Mouse (Mus musculus) monocyte, adult 2 months (primary cell): ENCODE measurements around the gene Olfr703.

Source experiments
- DNase-seq, 2 experiments: peaks; one replicate each; pipeline ENCODE4 v3.0.0; 2022; ENCODE audit warnings: low spot score in 2 of 2, low read depth in 1 of 2

Gene Olfr703

GRCm38 (mm10) chr7:106843060-106843459 is at the start of gene Olfr703:
Gene Olfr703, plus strand, starts transcription at chr7:106843360.
- no peak for DNase-seq

GRCm38 (mm10) chr7:106808734-106809133 is 34.4 kb upstream of the Olfr703 start, which contains the start of gene Olfr700:
Gene Olfr700, minus strand, starts transcription at chr7:106808834.
- DNase-seq: no peak

- DNase-seq: no peak
Observed at GRCm38 (mm10) chr7:106813829-106814228, 29.3 kb upstream of the Olfr703 start, which contains the start of gene Olfr701. Gene Olfr701, plus strand, starts transcription at chr7:106814129.

GRCm38 (mm10) chr7:106815775-106816174 is 27.4 kb upstream of the Olfr703 start:
- no peak for DNase-seq

- no peak for DNase-seq
Observed at GRCm38 (mm10) chr7:106818414-106818813, 24.7 kb upstream of the Olfr703 start.

- DNase-seq: no peak
Observed at GRCm38 (mm10) chr7:106833793-106834192, 9.4 kb upstream of the Olfr703 start, which contains the start of gene Olfr702. Gene Olfr702, minus strand, starts transcription at chr7:106833893.

- no peak for DNase-seq
Observed at GRCm38 (mm10) chr7:106862885-106863284, 19.7 kb downstream of the Olfr703 start, which contains the start of gene Olfr704. Gene Olfr704, plus strand, starts transcription at chr7:106863185.

GRCm38 (mm10) chr7:106876791-106877190 is 33.6 kb downstream of the Olfr703 start, which contains the start of gene Olfr705:
Gene Olfr705, minus strand, starts transcription at chr7:106876891.
- DNase-seq: no peak

GRCm38 (mm10) chr7:106888062-106888461 is 44.9 kb downstream of the Olfr703 start, which contains the start of gene Olfr706:
Gene Olfr706, minus strand, starts transcription at chr7:106888162.
- DNase-seq: no peak
